Mouse (Mus musculus): ENCODE measurements around the gene Rtl10.

- TF ChIP-seq POLR2A (IDR thresholded peaks at IDR 0.05; ENCODE audit: low read depth, low read length), result no peak
- TF ChIP-seq MEF2A (IDR thresholded peaks at IDR 0.05; ENCODE audit: borderline replicate concordance, low read depth, low read length), result no peak
- no peak for TF ChIP-seq TBP (conservative IDR thresholded peaks at IDR 0.05; ENCODE audit: low read depth, low read length)
- TF ChIP-seq CTCF (conservative IDR thresholded peaks at IDR 0.05 in 1 of 2, IDR thresholded peaks at IDR 0.05 in 1 of 2; ENCODE audit: low read depth in 2 of 2, low read length in 2 of 2), result no peak
- no peak for TF ChIP-seq JUND (conservative IDR thresholded peaks at IDR 0.05; ENCODE audit: low read depth, low read length)
- TF ChIP-seq EP300 (IDR thresholded peaks at IDR 0.05; ENCODE audit: low read length), result no peak
- no peak for TF ChIP-seq KAT2A (IDR thresholded peaks at IDR 0.05; ENCODE audit: insufficient replicate concordance, low read length)
- no peak for TF ChIP-seq GABPA (IDR thresholded peaks at IDR 0.05; ENCODE audit: insufficient replicate concordance, low read depth, low read length)
- no peak for TF ChIP-seq CHD2 (IDR thresholded peaks at IDR 0.05; ENCODE audit: low read length)
- no peak for TF ChIP-seq ZC3H11A (IDR thresholded peaks at IDR 0.05; ENCODE audit: low read depth, low read length)
Observed at GRCm38 (mm10) chr16:18506524-18507199, 8.0 kb downstream of the Rtl10 start.
